Mouse (Mus musculus) bone marrow macrophage, adult 2 months (primary cell): ENCODE data around the gene Pcif1.

Source experiments
- CTCF ChIP-seq: IDR thresholded peaks from 2 replicates; pipeline ENCODE4 v1.5.1; 2012; ENCODE audit warnings: low read depth, mild to moderate bottlenecking, low read length, moderate library complexity
- POLR2A ChIP-seq: IDR thresholded peaks from 2 replicates; pipeline ENCODE4 v1.6.1; 2012; ENCODE audit warnings: mild to moderate bottlenecking, low read depth, low read length, borderline replicate concordance

DNA sequence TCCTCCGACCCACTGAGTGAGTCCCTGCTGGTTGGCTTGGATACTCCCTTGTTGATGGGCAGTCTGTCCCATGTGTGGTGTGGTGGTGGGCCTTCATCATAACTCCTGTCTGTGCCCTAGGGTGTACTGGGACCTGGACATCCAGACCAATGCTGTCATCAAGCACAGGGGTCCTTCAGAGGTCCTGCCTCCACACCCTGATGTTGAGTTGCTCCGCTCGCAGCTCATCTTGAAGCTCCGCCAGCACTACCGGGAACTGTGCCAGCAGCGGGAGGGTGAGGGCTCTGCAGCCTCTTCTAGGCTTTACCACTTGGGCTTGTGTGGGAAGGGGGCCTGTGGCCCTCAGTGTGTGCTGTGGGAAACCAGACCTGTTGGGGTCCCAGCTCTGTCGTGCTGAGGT lies 6.7 kb downstream of the Pcif1 start:
- TF ChIP-seq CTCF, result no peak
- no peak for TF ChIP-seq POLR2A
